Mouse (Mus musculus) megakaryocyte, embryonic 14.5 days (primary cell): ENCODE measurements around the gene Grm5.

Experiments used
- FLI1 ChIP-seq: IDR thresholded peaks from 2 replicates; pipeline ENCODE4 v1.6.1; 2012; ENCODE audit warnings: low read length, inconsistent platforms, mixed read lengths
- GATA1 ChIP-seq: IDR thresholded peaks from 3 replicates; pipeline ENCODE4 v1.6.1; 2012; ENCODE audit warnings: mixed read lengths, low read length, inconsistent platforms, borderline replicate concordance

GRCm38 (mm10) chr7:87838579-87838978, 254.6 kb downstream of the Grm5 start:
- TF ChIP-seq GATA1 (no peak), FLI1 (no peak)
